In genomic region chr3:58685396-58685795, GRCm38 (mm10) we compare ENCODE assay signal across 30 mouse cellular contexts. TPM values are rescaled to one million over a fixed set of nuclear protein-coding genes. Genes with fewer than 3 reads are reported as not detected.
DNase-seq lines count a peak whose midpoint lies in the region; TF ChIP-seq lines count a peak whose summit lies in the region.
"Had no signal": no experiment of that assay in that cellular context is flagged by ENCODE, and none has a peak within 500 bp of the region (broad histone marks: within the 10 kb centered on the region; RNA-seq: fewer than 3 reads in every experiment).

No protein-coding gene starts in this region.

- H3K79me2 ChIP-seq in liver, adult 2 months (ENCODE audit: control insufficient read depth, insufficient read depth, low read length): peaks cover 49% of the 10 kb centered on the region

- DNase-seq in kidney, adult 2 months: peak; percentile 62
- no peak for DNase-seq in kidney, adult 8-10 months
- DNase-seq in liver, adult 2 months (ENCODE audit: extremely low read depth, low read depth, low spot score): peak; percentile 83
- DNase-seq in liver: no peak
- DNase-seq in testis, postnatal 10 days (ENCODE audit: low spot score): no peak
- DNase-seq in naive thymus-derived CD4-positive, alpha-beta T cell, adult 2 months (ENCODE audit: low read depth): peak; percentile 3
- no peak for DNase-seq in heart, postnatal 36 days
- DNase-seq: adrenal gland, adult 2 months; adrenal gland, postnatal 10 days; adrenal gland, postnatal 25 days; B cell, adult 2 months; cerebellum, adult 11 months; cerebellum, adult 18-20 months; cerebellum, adult 8-10 months; cerebellum, adult 9-11 months; cerebellum, postnatal 14 days; cerebellum, postnatal 36 days; embryo, embryonic 11 days had no signal

- H3K9ac ChIP-seq in liver, adult 2 months (ENCODE audit: low read depth, low read length): no peak overlapping the region
- H3K9ac ChIP-seq: embryonic facial prominence, embryonic 13.5 days; embryonic facial prominence, embryonic 15.5 days; forebrain, embryonic 12.5 days had no signal

- WGBS in kidney, adult 2 months: 69% methylated on average over 3 of the region's 3 CpGs
- 16% methylated on average over 3 of the region's 3 CpGs for WGBS in liver, adult 2 months

- peaks cover 54% of the 10 kb centered on the region for H3K4me1 ChIP-seq in kidney, adult 2 months (ENCODE audit: control insufficient read depth, insufficient read depth, low read length)
- H3K4me1 ChIP-seq in liver, adult 2 months (ENCODE audit: control insufficient read depth, insufficient read depth, low read length): peaks cover 49% of the 10 kb centered on the region
- H3K4me1 ChIP-seq in testis, adult 2 months (ENCODE audit: control insufficient read depth, insufficient read depth, low read length): peaks cover 7% of the 10 kb centered on the region

- H3K27me3 ChIP-seq in kidney, adult 2 months (replicated peaks; ENCODE audit: control insufficient read depth, insufficient read depth, low read length): no peaks in the 10 kb centered on the region
- H3K27me3 ChIP-seq in liver, adult 2 months (ENCODE audit: control insufficient read depth, insufficient read depth, low read length): no peaks in the 10 kb centered on the region
- no peaks in the 10 kb centered on the region for H3K27me3 ChIP-seq in testis, adult 2 months (ENCODE audit: control insufficient read depth, insufficient read depth, low read length)
- H3K27me3 ChIP-seq: embryonic facial prominence, embryonic 13.5 days; embryonic facial prominence, embryonic 15.5 days; forebrain, embryonic 12.5 days had no signal

- no peak for TF ChIP-seq CTCF in kidney, adult 2 months (conservative IDR thresholded peaks at IDR 0.05; ENCODE audit: insufficient read depth, insufficient read length, low read depth, low read length)
- no peak for TF ChIP-seq CTCF in liver, adult 2 months (IDR thresholded peaks at IDR 0.05; ENCODE audit: low read depth, low read length)
- no peak for TF ChIP-seq CTCF in testis, adult 2 months (IDR thresholded peaks at IDR 0.05; ENCODE audit: control insufficient read depth, insufficient read depth, insufficient replicate concordance, low read depth, low read length)

- intact Hi-C loops in heart, postnatal 36 days (cut with DNase I): no loop called here

- H3K4me3 ChIP-seq in kidney, adult 2 months (ENCODE audit: insufficient read depth, low read depth, low read length): no peak overlapping the region
- H3K4me3 ChIP-seq in liver, adult 2 months (ENCODE audit: insufficient read depth, low read depth, low read length): no peak overlapping the region
- peak overlapping the region; percentile 49; the same call in 1 of the 2 replicates for H3K4me3 ChIP-seq in testis, adult 2 months (ENCODE audit: control insufficient read depth, low read depth, low read length)
- H3K4me3 ChIP-seq: embryonic facial prominence, embryonic 13.5 days; embryonic facial prominence, embryonic 15.5 days; erythroblast, embryonic 14.5 days; forebrain, embryonic 10.5 days; forebrain, embryonic 12.5 days had no signal

- no peaks in the 10 kb centered on the region; the same call in 1 of the 2 replicates for H3K36me3 ChIP-seq in kidney, adult 2 months (ENCODE audit: control insufficient read depth, insufficient read depth, low read length)
- peaks cover 3% of the 10 kb centered on the region; the same call in 1 of the 2 replicates for H3K36me3 ChIP-seq in liver, adult 2 months (ENCODE audit: control insufficient read depth, insufficient read depth, low read length)
- H3K36me3 ChIP-seq in testis, adult 2 months (ENCODE audit: control insufficient read depth, insufficient read depth, low read length): no peaks in the 10 kb centered on the region
- H3K36me3 ChIP-seq: embryonic facial prominence, embryonic 13.5 days; embryonic facial prominence, embryonic 15.5 days; forebrain, embryonic 10.5 days; forebrain, embryonic 12.5 days had no signal

- H3K27ac ChIP-seq in kidney, adult 2 months (ENCODE audit: insufficient read depth, low read depth, low read length): peak overlapping the region; percentile 26
- H3K27ac ChIP-seq in liver, adult 2 months (replicated peaks; ENCODE audit: insufficient read depth, low read depth, low read length): peak overlapping the region; percentile 97
- no peak overlapping the region for H3K27ac ChIP-seq in testis, adult 2 months (ENCODE audit: control insufficient read depth, insufficient read depth, low read depth, low read length)
- H3K27ac ChIP-seq: embryonic facial prominence, embryonic 13.5 days; embryonic facial prominence, embryonic 15.5 days; forebrain, embryonic 10.5 days; forebrain, embryonic 12.5 days had no signal

- no peak for TF ChIP-seq POLR2A in kidney, adult 2 months (IDR thresholded peaks at IDR 0.05; ENCODE audit: low read depth, low read length)
- no peak for TF ChIP-seq POLR2A in liver, adult 2 months (IDR thresholded peaks at IDR 0.05; ENCODE audit: extremely low read depth, insufficient read depth, low read length)
- TF ChIP-seq POLR2A in testis, adult 2 months (IDR thresholded peaks at IDR 0.05; ENCODE audit: control insufficient read depth, low read depth, low read length): no peak

RNA-seq across cellular contexts. Expression of gene Siah2, which starts 6.8 kb away (rescaled TPM):
- polyA plus RNA-seq in kidney, adult 2 months (2012; rRNA removed): 19.9 and 22.0 TPM in 2 replicates
- 9.6 and 14.6 TPM in 2 replicates for total RNA-seq in liver, adult 2 months (2014; rRNA removed)
- polyA plus RNA-seq in liver, adult 2 months (2012; rRNA removed): 29.4 and 30.2 TPM in 2 replicates
- 136 and 152 TPM in 2 replicates for polyA plus RNA-seq in testis, adult 2 months (2012; rRNA removed)
- 10 to 100 TPM in 1 of 2 experiments, 1 to 10 TPM in 1; 7.5 to 12.5 TPM for total RNA-seq in heart, postnatal 36 days (2021)

RNA-seq across cellular contexts. Expression of gene Erich6, which starts 48.4 kb away (rescaled TPM):
- 0.03 and 0.10 TPM in 2 replicates for polyA plus RNA-seq in kidney, adult 2 months (2012; rRNA removed)
- not detected in 2 replicates for total RNA-seq in liver, adult 2 months (2014; rRNA removed)
- not detected in 2 replicates for polyA plus RNA-seq in liver, adult 2 months (2012; rRNA removed)
- 42.8 and 45.1 TPM in 2 replicates for polyA plus RNA-seq in testis, adult 2 months (2012; rRNA removed)
- total RNA-seq in heart, postnatal 36 days (2021): not detected
- total RNA-seq: adrenal gland, postnatal 25 days; adrenal gland, postnatal 4 days; common myeloid progenitor, adult 5-6 weeks; ES-E14; MEL had no signal
- polyA plus RNA-seq: adrenal gland, adult 2 months; CD4-positive, CD25-positive, alpha-beta regulatory T cell, adult 4 months; embryonic facial prominence, embryonic 11.5 days; embryonic facial prominence, embryonic 15.5 days; erythroblast, embryonic 14.5 days; forebrain, embryonic 10.5 days had no signal

Comparison
In these comparisons a context has a peak if more than half of its experiments do, and no peak if none do; other contexts are left out.
1. DNase-seq: peak in kidney, adult 2 months (single experiment), liver, adult 2 months (single experiment) and naive thymus-derived CD4-positive, alpha-beta T cell, adult 2 months (single experiment); none in kidney, adult 8-10 months (0 of 2), liver (single experiment), testis, postnatal 10 days (single experiment) and heart, postnatal 36 days (0 of 2).
2. RNA of gene Erich6, which starts 48.4 kb away (polyA plus RNA-seq): 42.8 to 45.1 TPM in testis, adult 2 months; 0.03 to 0.10 TPM in kidney, adult 2 months and not detected in liver, adult 2 months; every median in the first group is over 10 times any median in the second.